Mouse (Mus musculus) E14TG2a.4 (cell line): ENCODE results near the gene Zfp697.

Experiments
- H3K27me3 ChIP-seq: 2 replicates; pipeline ENCODE4 v1.6.1; 2014; ENCODE audit warnings: low read length, control low read depth; ENCODE audit not compliant: insufficient read depth
- H3K36me3 ChIP-seq: 2 replicates; pipeline ENCODE4 v1.6.1; 2014; ENCODE audit warnings: low read length, control low read depth; ENCODE audit not compliant: insufficient read depth
- H3K4me1 ChIP-seq: replicated peaks from 2 replicates; pipeline ENCODE4 v1.6.1; 2014; ENCODE audit warnings: low read depth, low read length, control low read depth
- H3K4me3 ChIP-seq: replicated peaks from 2 replicates; pipeline ENCODE4 v1.5.1; 2014; ENCODE audit warnings: mild to moderate bottlenecking, low read length
- H3K9me3 ChIP-seq: 2 replicates; pipeline ENCODE4 v1.6.1; 2014; ENCODE audit warnings: low read length, control low read depth
- CTCF ChIP-seq: conservative IDR thresholded peaks from 2 replicates; pipeline ENCODE4 v1.5.1; 2014; ENCODE audit warnings: low read length
- NANOG ChIP-seq: IDR thresholded peaks from 2 replicates; pipeline ENCODE4 v1.6.1; 2014; ENCODE audit warnings: borderline replicate concordance, low read length, mixed read lengths
- POU5F1 ChIP-seq: IDR thresholded peaks from 2 replicates; pipeline ENCODE4 v1.6.1; 2014; ENCODE audit warnings: low read length, borderline replicate concordance

Zfp697 gene

DNA sequence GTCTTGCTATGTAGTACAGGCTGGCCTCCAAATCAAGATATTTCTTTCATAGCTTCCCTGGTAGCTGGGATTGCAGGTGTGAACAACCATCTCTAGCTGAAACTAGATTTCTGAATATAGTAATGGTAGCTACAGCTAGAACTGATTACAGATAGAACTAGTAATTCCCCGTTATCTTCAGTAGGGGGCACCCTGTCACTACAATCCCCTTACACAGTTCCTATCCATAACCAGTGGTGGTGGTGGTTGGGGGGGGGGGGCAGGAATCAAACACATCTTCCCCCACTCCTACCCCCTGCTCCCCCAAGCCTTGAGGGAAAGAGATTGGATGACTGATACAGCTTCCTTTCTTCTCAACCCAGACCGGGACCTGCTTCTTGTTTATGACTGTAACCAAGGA lies 19.5 kb upstream of the Zfp697 start:
- Histone ChIP-seq H3K4me3 (no peak overlapping the region), H3K9me3 (no peaks in the 10 kb centered on the region)
- TF ChIP-seq CTCF (peak; percentile 44), NANOG (no peak)

DNA sequence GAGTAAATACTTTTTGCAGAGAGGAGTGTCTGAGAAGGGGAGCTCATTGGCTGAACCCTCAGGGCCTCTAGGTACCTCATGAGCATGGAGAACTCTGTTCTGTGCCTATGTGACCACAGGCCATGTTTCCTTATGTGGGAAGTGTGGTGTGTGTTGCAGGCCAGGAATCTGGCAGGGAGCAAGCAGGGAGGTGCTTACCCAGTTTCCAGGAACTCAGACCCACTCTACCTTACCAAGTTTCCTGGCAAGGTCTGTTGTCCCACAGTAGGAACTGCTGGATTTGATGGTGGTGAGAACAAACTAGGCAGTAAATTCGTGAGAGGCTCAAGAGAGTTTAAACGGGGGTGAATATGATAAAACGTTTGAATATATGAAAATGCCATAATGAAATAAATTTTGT lies 16.2 kb upstream of the Zfp697 start:
- no peaks in the 10 kb centered on the region for H3K27me3 ChIP-seq
- TF ChIP-seq NANOG (no peak), CTCF (no peak), POU5F1 (no peak)
- H3K36me3 ChIP-seq = no peaks in the 10 kb centered on the region
- no peaks in the 10 kb centered on the region; the same call in 1 of the 2 replicates for H3K4me1 ChIP-seq
- no peak overlapping the region for H3K4me3 ChIP-seq
- H3K9me3 ChIP-seq = peaks cover under 1% of the 10 kb centered on the region; the same call in 1 of the 2 replicates

More for the DNA sequence above, 19.5 kb upstream of the Zfp697 start:
- no peaks in the 10 kb centered on the region for H3K36me3 ChIP-seq
- H3K27me3 ChIP-seq = no peaks in the 10 kb centered on the region; the same call in none of the 2 replicates
- no peaks in the 10 kb centered on the region; the same call in 1 of the 2 replicates for H3K4me1 ChIP-seq

DNA sequence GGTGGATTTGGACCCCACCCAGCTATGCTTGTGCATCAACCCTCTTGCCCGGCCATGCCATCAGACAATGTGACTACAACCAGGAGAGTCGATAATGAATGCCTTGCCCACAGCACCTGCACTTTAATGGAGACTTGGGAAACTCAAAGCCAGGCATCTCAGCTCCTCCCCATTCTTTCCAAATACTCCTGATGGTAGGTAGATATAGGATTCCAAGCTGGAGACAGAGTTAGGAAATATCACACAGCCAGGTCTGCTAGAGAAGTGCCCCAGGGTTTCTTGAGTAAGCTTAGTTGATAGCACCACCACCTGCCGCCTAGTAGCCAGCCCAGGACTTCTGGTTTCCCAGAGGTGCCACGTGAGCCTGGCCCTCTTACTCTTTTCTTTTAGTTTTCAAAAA lies 15.4 kb upstream of the Zfp697 start:
- Histone ChIP-seq H3K4me1 (no peaks in the 10 kb centered on the region; the same call in 1 of the 2 replicates), H3K27me3 (no peaks in the 10 kb centered on the region), H3K36me3 (no peaks in the 10 kb centered on the region), H3K9me3 (peaks cover 8% of the 10 kb centered on the region), H3K4me3 (no peak overlapping the region)
- TF ChIP-seq NANOG (no peak), POU5F1 (no peak), CTCF (no peak)

DNA sequence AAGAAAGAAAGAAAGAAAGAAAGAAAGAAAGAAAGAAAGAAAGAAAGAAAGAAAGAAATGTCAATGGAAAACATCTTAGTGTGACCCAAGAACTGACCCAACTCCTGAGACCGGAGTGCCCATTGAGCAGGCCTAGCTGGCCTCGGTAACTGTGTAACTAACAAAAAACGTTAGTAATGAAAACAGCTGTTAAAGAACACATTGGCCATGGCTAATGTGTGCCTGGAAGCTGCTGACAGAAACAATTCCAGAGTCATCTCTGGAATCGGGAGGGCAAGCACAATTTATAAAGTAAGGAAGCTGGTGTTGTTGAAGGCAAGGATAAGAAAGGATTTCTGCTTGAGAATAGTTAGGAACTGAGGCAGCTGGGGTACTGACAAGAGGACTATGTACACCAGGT lies 14.0 kb upstream of the Zfp697 start:
- TF ChIP-seq POU5F1 (no peak), CTCF (no peak), NANOG (no peak)
- no peak overlapping the region for H3K4me3 ChIP-seq

DNA sequence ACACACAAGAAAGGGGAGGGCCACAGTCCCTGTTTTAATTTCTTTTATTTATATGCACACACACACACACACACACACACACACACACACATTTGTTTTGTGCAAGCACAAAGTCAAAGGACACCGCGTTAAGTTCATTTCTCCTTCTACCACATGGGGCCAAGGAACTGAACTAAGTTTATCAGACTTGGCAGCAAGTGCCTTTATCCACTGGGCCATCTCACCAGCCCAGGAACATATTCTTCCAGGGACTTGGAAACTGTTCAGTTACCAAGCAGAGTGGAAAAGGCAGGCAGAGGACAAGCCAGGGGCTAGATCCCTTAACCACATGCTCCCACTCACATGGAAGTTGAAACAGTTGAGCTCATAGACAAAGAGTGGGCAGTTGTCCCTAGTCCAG lies 13.5 kb upstream of the Zfp697 start:
- H3K4me1 ChIP-seq = no peaks in the 10 kb centered on the region; the same call in 1 of the 2 replicates
- TF ChIP-seq POU5F1 (no peak), NANOG (no peak), CTCF (no peak)
- peaks cover 11% of the 10 kb centered on the region for H3K9me3 ChIP-seq
- no peak overlapping the region for H3K4me3 ChIP-seq
- no peaks in the 10 kb centered on the region for H3K36me3 ChIP-seq
- no peaks in the 10 kb centered on the region for H3K27me3 ChIP-seq

More for the DNA sequence above, 14.0 kb upstream of the Zfp697 start:
- Histone ChIP-seq H3K36me3 (no peaks in the 10 kb centered on the region), H3K4me1 (no peaks in the 10 kb centered on the region; the same call in 1 of the 2 replicates), H3K27me3 (no peaks in the 10 kb centered on the region), H3K9me3 (peaks cover 11% of the 10 kb centered on the region)

DNA sequence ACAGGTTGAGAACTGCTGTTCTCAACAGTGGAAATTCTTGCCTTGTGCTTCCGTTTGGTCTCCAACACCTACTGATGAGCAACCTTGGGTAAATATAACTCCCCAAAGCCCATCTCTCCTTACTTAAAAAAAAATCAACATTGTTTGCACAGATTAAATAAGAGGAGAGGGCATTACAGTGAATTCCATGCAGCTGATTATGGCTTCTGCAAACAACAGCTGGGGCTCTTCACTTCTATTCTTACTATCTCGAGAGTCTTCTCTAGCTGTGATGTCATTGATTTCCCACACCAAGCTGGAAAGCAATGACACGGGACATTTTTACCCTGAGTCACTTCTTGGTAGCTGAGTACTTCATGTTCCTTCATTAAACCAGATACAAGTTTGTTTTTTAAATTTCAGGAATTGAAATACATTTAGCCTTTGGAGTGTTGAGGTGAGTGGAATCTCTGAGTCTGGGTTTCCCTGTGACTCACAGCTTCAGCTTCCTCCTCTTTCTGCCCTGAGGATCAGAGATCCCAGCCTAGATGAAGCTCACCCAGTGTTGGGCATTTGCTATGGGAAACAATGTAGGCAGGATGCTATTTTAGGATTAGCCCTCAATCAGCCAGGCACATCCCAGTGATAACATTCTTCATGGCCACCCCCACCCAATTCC lies 8.1 kb upstream of the Zfp697 start:
- Histone ChIP-seq H3K36me3 (no peaks in the 10 kb centered on the region), H3K27me3 (peaks cover 8% of the 10 kb centered on the region), H3K4me1 (no peaks in the 10 kb centered on the region), H3K9me3 (peaks cover 11% of the 10 kb centered on the region), H3K4me3 (no peak overlapping the region)
- TF ChIP-seq NANOG = no peak
- no peak for TF ChIP-seq CTCF
- no peak for TF ChIP-seq POU5F1

DNA sequence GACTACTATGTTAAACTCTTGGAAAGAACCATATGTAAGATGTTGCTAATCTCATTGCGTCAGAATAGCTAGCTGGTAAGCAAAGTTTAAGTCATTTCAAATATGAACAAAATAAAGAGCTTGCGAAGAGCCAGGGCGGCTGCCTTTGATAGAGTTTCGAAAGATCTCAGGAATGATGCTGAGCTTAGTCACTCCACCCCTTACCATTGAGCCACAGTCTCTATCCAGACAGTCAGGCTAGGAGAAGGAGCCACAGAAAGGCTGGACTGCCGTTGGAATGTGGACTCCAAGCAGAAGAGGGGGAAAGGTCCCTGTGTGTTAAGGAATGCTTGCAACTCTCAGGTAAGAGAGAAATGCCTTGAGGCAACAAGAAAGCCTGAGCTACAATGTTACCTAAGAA lies 7.3 kb upstream of the Zfp697 start:
- peaks cover 11% of the 10 kb centered on the region for H3K9me3 ChIP-seq
- no peak for TF ChIP-seq POU5F1
- TF ChIP-seq CTCF = no peak
- no peak for TF ChIP-seq NANOG
- no peaks in the 10 kb centered on the region for H3K36me3 ChIP-seq

DNA sequence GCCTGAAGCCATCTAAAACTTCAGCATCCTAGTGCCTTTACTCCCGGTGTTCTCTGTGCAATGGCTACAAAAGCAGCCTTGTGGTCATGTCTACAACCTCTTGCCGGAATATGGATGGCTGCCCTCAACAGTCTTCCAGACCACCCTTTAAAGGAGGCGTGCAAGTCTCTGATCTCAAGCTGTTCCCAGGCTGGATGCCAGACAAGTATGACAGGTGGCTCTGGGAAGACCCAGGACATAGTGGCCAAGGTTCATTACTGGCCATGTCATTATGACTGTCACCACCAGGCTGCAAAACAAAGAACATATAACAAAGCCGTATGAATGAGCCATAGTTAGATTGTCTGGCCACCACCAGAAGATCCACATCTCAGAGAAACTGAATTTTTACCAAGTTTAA lies 4.0 kb upstream of the Zfp697 start:
- peaks cover 9% of the 10 kb centered on the region for H3K4me1 ChIP-seq

More for the DNA sequence above, 7.3 kb upstream of the Zfp697 start:
- Histone ChIP-seq H3K27me3 (peaks cover 13% of the 10 kb centered on the region), H3K4me3 (no peak overlapping the region), H3K4me1 (no peaks in the 10 kb centered on the region)

More for the DNA sequence above, 4.0 kb upstream of the Zfp697 start:
- Histone ChIP-seq H3K4me3 (no peak overlapping the region), H3K36me3 (no peaks in the 10 kb centered on the region), H3K9me3 (no peaks in the 10 kb centered on the region), H3K27me3 (peaks cover 42% of the 10 kb centered on the region)
- no peak for TF ChIP-seq CTCF
- TF ChIP-seq POU5F1 = no peak
- no peak for TF ChIP-seq NANOG
